Mouse (Mus musculus): ENCODE measurements around the gene Dtnb. TPM values are rescaled to one million over a fixed set of nuclear protein-coding genes. Genes with fewer than 3 reads are reported as not detected.

Dtnb gene
- polyA plus RNA-seq, 1 experiment from 2014 or later: 21.5 TPM

- no peak for ATAC-seq (ENCODE audit: insufficient read depth)
- peaks cover 5% of the 10 kb centered on the region for H3K4me1 ChIP-seq (replicated peaks)
- H3K4me3 ChIP-seq (replicated peaks): no peak overlapping the region
- WGBS (ENCODE audit: insufficient replicate concordance): 50% methylated on average over 3 of the region's 3 CpGs
- H3K27ac ChIP-seq (replicated peaks): no peak overlapping the region
- H3K9me3 ChIP-seq (replicated peaks): no peaks in the 10 kb centered on the region
- no peaks in the 10 kb centered on the region for H3K27me3 ChIP-seq
- no peak overlapping the region for H3K9ac ChIP-seq
- no peaks in the 10 kb centered on the region for H3K36me3 ChIP-seq (replicated peaks)
- H3K4me2 ChIP-seq: no peak overlapping the region
Observed at GRCm38 (mm10) chr12:3547911-3548310, 24.3 kb upstream of the Dtnb start.

GRCm38 (mm10) chr12:3548582-3549211, 23.5 kb upstream of the Dtnb start:
- no peak for ATAC-seq (ENCODE audit: insufficient read depth)
- 25% methylated on average over 5 of the region's 5 CpGs for WGBS (ENCODE audit: insufficient replicate concordance)
- Histone ChIP-seq H3K9me3 (replicated peaks) (no peaks in the 10 kb centered on the region), H3K4me1 (replicated peaks) (peaks cover 5% of the 10 kb centered on the region), H3K27ac (replicated peaks) (no peak overlapping the region), H3K4me2 (no peak overlapping the region), H3K4me3 (replicated peaks) (no peak overlapping the region), H3K27me3 (no peaks in the 10 kb centered on the region), H3K9ac (no peak overlapping the region), H3K36me3 (replicated peaks) (no peaks in the 10 kb centered on the region)

GRCm38 (mm10) chr12:3550280-3550679, 21.9 kb upstream of the Dtnb start:
- H3K27ac ChIP-seq (replicated peaks): no peak overlapping the region
- no peaks in the 10 kb centered on the region for H3K27me3 ChIP-seq
- H3K4me3 ChIP-seq (replicated peaks): peak overlapping the region; percentile 20; the same call in 1 of the 2 replicates
- 22% methylated on average over 13 of the region's 13 CpGs for WGBS (ENCODE audit: insufficient replicate concordance)
- no peak overlapping the region for H3K9ac ChIP-seq
- peak overlapping the region; percentile 35 for H3K4me2 ChIP-seq
- no peaks in the 10 kb centered on the region for H3K9me3 ChIP-seq (replicated peaks)
- no peaks in the 10 kb centered on the region for H3K36me3 ChIP-seq (replicated peaks)
- ATAC-seq (ENCODE audit: insufficient read depth): no peak
- H3K4me1 ChIP-seq (replicated peaks): peaks cover 5% of the 10 kb centered on the region

GRCm38 (mm10) chr12:3557414-3558319, 14.5 kb upstream of the Dtnb start:
- Histone ChIP-seq H3K4me3 (replicated peaks) (no peak overlapping the region), H3K4me1 (replicated peaks) (peaks cover 10% of the 10 kb centered on the region; the same call in 1 of the 2 replicates), H3K4me2 (no peak overlapping the region), H3K9me3 (replicated peaks) (no peaks in the 10 kb centered on the region), H3K36me3 (replicated peaks) (no peaks in the 10 kb centered on the region), H3K27ac (replicated peaks) (no peak overlapping the region), H3K9ac (no peak overlapping the region), H3K27me3 (no peaks in the 10 kb centered on the region)
- ATAC-seq (ENCODE audit: insufficient read depth): no peak
- 51% methylated on average over 9 of the region's 9 CpGs for WGBS (ENCODE audit: insufficient replicate concordance)

GRCm38 (mm10) chr12:3560596-3560995, 11.6 kb upstream of the Dtnb start:
- no peak overlapping the region for H3K9ac ChIP-seq
- H3K4me3 ChIP-seq (replicated peaks): no peak overlapping the region
- peak; percentile 65; the same call in 1 of the 2 replicates for ATAC-seq (ENCODE audit: insufficient read depth)
- H3K36me3 ChIP-seq (replicated peaks): no peaks in the 10 kb centered on the region
- WGBS (ENCODE audit: insufficient replicate concordance): 3% methylated on average over 1 of the region's 1 CpGs
- no peak overlapping the region for H3K4me2 ChIP-seq
- no peaks in the 10 kb centered on the region for H3K27me3 ChIP-seq
- no peaks in the 10 kb centered on the region for H3K9me3 ChIP-seq (replicated peaks)
- peaks cover 10% of the 10 kb centered on the region; the same call in 1 of the 2 replicates for H3K4me1 ChIP-seq (replicated peaks)
- no peak overlapping the region for H3K27ac ChIP-seq (replicated peaks)

- Histone ChIP-seq H3K9me3 (replicated peaks) (no peaks in the 10 kb centered on the region), H3K36me3 (replicated peaks) (no peaks in the 10 kb centered on the region), H3K4me2 (no peak overlapping the region), H3K4me3 (replicated peaks) (no peak overlapping the region), H3K9ac (no peak overlapping the region), H3K27ac (replicated peaks) (no peak overlapping the region), H3K27me3 (no peaks in the 10 kb centered on the region), H3K4me1 (replicated peaks) (peaks cover 10% of the 10 kb centered on the region; the same call in 1 of the 2 replicates)
- peak; percentile 51; the same call in 1 of the 2 replicates for ATAC-seq (ENCODE audit: insufficient read depth)
- 38% methylated on average over 6 of the region's 6 CpGs for WGBS (ENCODE audit: insufficient replicate concordance)
Observed at GRCm38 (mm10) chr12:3561032-3561431, 11.1 kb upstream of the Dtnb start.

- Histone ChIP-seq H3K27me3 (no peaks in the 10 kb centered on the region), H3K27ac (replicated peaks) (no peak overlapping the region), H3K36me3 (replicated peaks) (no peaks in the 10 kb centered on the region), H3K9ac (no peak overlapping the region), H3K4me3 (replicated peaks) (no peak overlapping the region), H3K9me3 (replicated peaks) (no peaks in the 10 kb centered on the region), H3K4me2 (no peak overlapping the region), H3K4me1 (replicated peaks) (peaks cover 10% of the 10 kb centered on the region; the same call in 1 of the 2 replicates)
- WGBS (ENCODE audit: insufficient replicate concordance): 74% methylated on average over 10 of the region's 10 CpGs
- no peak for ATAC-seq (ENCODE audit: insufficient read depth)
Observed at GRCm38 (mm10) chr12:3562806-3563205, 9.4 kb upstream of the Dtnb start.

GRCm38 (mm10) chr12:3563659-3564058, 8.5 kb upstream of the Dtnb start:
- no peak overlapping the region for H3K4me3 ChIP-seq (replicated peaks)
- H3K36me3 ChIP-seq (replicated peaks): no peaks in the 10 kb centered on the region
- no peak overlapping the region for H3K4me2 ChIP-seq
- peaks cover 10% of the 10 kb centered on the region; the same call in 1 of the 2 replicates for H3K4me1 ChIP-seq (replicated peaks)
- ATAC-seq (ENCODE audit: insufficient read depth): no peak
- H3K27ac ChIP-seq (replicated peaks): no peak overlapping the region
- WGBS (ENCODE audit: insufficient replicate concordance): 71% methylated on average over 4 of the region's 4 CpGs
- no peak overlapping the region for H3K9ac ChIP-seq
- H3K27me3 ChIP-seq: no peaks in the 10 kb centered on the region
- H3K9me3 ChIP-seq (replicated peaks): no peaks in the 10 kb centered on the region

GRCm38 (mm10) chr12:3568461-3568991, 3.7 kb upstream of the Dtnb start:
- H3K4me2 ChIP-seq: no peak overlapping the region
- no peaks in the 10 kb centered on the region for H3K36me3 ChIP-seq (replicated peaks)
- H3K4me1 ChIP-seq (replicated peaks): peaks cover 26% of the 10 kb centered on the region
- H3K9me3 ChIP-seq (replicated peaks): no peaks in the 10 kb centered on the region
- WGBS (ENCODE audit: insufficient replicate concordance): 55% methylated on average over 5 of the region's 5 CpGs
- no peak overlapping the region for H3K4me3 ChIP-seq (replicated peaks)
- H3K27me3 ChIP-seq: no peaks in the 10 kb centered on the region
- H3K27ac ChIP-seq (replicated peaks): no peak overlapping the region
- no peak overlapping the region for H3K9ac ChIP-seq
- ATAC-seq (ENCODE audit: insufficient read depth): no peak

GRCm38 (mm10) chr12:3570711-3571400, 1.3 kb upstream of the Dtnb start:
- 71% methylated on average over 4 of the region's 4 CpGs for WGBS (ENCODE audit: insufficient replicate concordance)
- Histone ChIP-seq H3K27me3 (no peaks in the 10 kb centered on the region), H3K36me3 (replicated peaks) (no peaks in the 10 kb centered on the region), H3K4me1 (replicated peaks) (peaks cover 36% of the 10 kb centered on the region), H3K9me3 (replicated peaks) (no peaks in the 10 kb centered on the region), H3K4me3 (replicated peaks) (no peak overlapping the region), H3K4me2 (peak overlapping the region; percentile 92; the same call in 1 of the 2 replicates), H3K27ac (replicated peaks) (no peak overlapping the region), H3K9ac (no peak overlapping the region)
- no peak for ATAC-seq (ENCODE audit: insufficient read depth)

Data from liver, embryonic 15.5 days (tissue).